Mouse (Mus musculus): ENCODE measurements at regions not wholly inside any gene's neighbourhood (a gene's known extent, or its start where the extent isn't known, plus 50 kb on each side); places are given as distances from the start of the nearest gene placed in this dataset.

- no peak for DNase-seq
Observed at GRCm38 (mm10) chr12:61146695-61147094, 376.3 kb upstream of the Lrfn5 start.

- peak; percentile 4 for DNase-seq
Observed at GRCm38 (mm10) chr12:61175331-61175730, 347.6 kb upstream of the Lrfn5 start.

Measured in lung, postnatal 14 days (tissue).